Mouse (Mus musculus): Measurements from ENCODE around the gene Actr1a. TPM values are rescaled to one million over a fixed set of nuclear protein-coding genes. Genes with fewer than 3 reads are reported as not detected.

The Actr1a gene
- polyA plus RNA-seq, 1 experiment from 2014 or later, result 56.1 TPM

DNA sequence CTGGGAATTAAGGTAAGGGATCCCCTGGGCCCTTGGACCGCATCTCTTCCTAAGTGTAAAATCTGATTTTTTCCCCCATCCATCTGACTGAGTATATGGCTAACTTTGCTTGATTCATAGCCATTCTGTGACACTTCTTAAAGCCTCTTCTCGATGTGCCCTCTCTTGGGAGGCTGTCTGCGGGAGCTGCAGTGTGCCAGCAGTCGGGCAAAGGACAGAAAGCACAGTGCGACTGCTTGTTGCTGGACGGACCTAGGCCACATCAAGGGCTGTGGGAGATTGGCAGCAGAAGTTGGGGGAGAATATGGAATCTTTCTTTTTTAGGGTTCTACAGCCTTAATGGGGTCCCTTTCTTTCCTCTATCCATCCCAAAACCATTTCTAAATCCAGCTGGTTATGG is 3.8 kb upstream of the Actr1a start:
- DNase-seq (no peak), ATAC-seq (ENCODE audit: low read depth) (no peak)
- Histone ChIP-seq H3K9ac (no peak overlapping the region), H3K9me3 (replicated peaks) (no peaks in the 10 kb centered on the region), H3K4me3 (replicated peaks) (no peak overlapping the region), H3K4me2 (no peak overlapping the region), H3K36me3 (peaks cover 18% of the 10 kb centered on the region), H3K4me1 (replicated peaks) (peaks cover 42% of the 10 kb centered on the region), H3K27me3 (no peaks in the 10 kb centered on the region), H3K27ac (no peak overlapping the region)
- 86% methylated on average over 6 of the region's 6 CpGs for WGBS (ENCODE audit: insufficient replicate concordance)

DNA sequence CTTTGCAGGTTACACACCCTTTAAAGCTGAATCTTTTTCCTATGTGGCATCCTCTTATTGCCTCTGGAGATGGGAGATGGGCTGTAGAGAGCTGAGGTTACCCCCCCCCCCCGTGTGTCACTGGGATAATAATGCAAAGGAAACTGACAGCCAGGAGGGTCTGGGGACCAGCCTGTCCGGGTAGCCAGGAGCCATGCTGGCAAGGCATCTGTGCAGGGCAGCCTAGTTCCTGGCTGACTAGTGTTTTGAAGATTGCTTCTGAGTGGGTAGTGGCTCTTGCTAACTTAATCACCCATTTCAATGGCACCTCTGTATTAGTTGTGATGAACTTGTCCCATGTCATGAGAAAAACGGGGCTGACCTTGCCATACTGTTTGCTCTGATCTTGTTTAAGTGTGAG is 2.9 kb upstream of the Actr1a start:
- Histone ChIP-seq H3K9ac (0 out of 2 replicates have a peak overlapping the region, but pooled peaks have one; percentile 87), H3K27ac (no peak overlapping the region), H3K27me3 (no peaks in the 10 kb centered on the region), H3K4me3 (replicated peaks) (peak overlapping the region; percentile 83; the same call in 1 of the 2 replicates), H3K9me3 (replicated peaks) (no peaks in the 10 kb centered on the region), H3K36me3 (peaks cover 13% of the 10 kb centered on the region), H3K4me1 (replicated peaks) (peaks cover 52% of the 10 kb centered on the region), H3K4me2 (peak overlapping the region; percentile 97; the same call in 1 of the 2 replicates)
- ATAC-seq (ENCODE audit: low read depth), result no peak
- WGBS (ENCODE audit: insufficient replicate concordance), result 44% methylated on average over 3 of the region's 3 CpGs
- no peak for DNase-seq

DNA sequence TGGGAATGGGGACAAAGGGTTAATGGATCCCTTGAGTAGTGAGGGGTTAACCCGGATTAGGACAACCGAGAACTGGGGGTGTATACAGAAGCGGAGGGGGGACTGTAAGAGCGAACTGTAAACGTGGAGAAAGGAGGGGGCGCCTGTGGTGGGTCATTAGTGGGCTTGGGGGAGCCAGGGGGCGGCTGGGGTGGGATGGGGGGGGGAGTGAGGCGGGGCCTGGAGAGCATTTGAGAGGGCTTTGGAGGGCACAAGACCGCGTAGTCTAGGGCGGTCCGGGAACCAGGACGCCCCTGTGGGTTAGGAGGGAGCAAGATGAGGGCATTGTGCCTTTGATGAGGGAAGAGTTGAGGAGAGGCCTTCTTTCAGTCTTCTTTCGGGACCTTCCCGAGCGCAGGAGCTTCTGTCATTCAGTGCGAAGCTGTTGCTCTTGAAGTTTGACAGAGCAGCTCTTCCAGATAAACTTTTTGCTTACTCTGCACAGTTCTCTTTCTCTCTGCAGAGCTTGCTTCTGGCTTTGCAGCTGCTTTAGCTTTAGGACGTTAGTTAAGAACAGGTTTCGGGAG is 2.0 kb upstream of the Actr1a start:
- 4% methylated on average over 19 of the region's 19 CpGs for WGBS (ENCODE audit: insufficient replicate concordance)
- Histone ChIP-seq H3K4me1 (replicated peaks) (peaks cover 58% of the 10 kb centered on the region), H3K9ac (peak overlapping the region; percentile 87), H3K4me2 (peak overlapping the region; percentile 97), H3K36me3 (peaks cover 7% of the 10 kb centered on the region), H3K27me3 (no peaks in the 10 kb centered on the region), H3K27ac (peak overlapping the region; percentile 58; the same call in 1 of the 2 replicates), H3K9me3 (replicated peaks) (no peaks in the 10 kb centered on the region), H3K4me3 (replicated peaks) (peak overlapping the region; percentile 83)
- no peak for DNase-seq
- no peak for ATAC-seq (ENCODE audit: low read depth)

DNA sequence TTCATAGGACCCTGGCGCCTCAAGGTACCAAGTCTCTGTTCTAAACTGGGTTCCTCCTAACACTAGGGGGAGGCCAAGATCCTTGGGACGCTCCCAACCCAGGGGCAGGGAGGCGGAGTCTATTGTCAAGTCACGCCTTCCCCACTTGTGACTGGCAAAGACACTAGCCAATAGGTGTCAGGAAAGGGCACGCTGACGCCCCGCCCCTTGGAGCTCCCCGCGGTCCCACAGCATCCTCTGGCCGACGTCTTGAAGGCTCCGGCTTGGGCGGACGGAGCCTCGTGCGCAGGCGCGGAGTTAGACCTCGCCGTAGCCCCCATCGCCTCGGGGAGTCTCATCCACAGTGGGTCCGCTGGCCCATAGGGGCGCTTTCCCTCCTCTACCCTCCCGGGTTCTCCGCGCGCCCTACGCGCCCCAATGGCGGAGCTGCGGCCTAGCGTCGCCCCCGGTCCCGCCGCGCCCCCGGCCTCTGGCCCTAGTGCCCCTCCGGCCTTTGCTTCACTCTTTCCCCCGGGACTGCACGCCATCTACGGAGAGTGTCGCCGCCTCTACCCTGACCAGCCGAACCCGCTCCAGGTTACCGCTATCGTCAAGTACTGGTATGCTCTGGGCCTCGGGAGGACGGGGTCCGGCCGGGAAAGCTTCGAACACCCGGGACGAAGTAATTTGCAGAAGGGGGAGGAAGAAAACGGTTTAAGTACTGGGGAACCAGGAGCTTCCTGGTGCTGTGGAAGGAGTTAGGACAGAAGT is 1.3 kb upstream of the Actr1a start, which contains the start of gene Sufu:
TSS of gene Sufu (plus strand) at position 211 of the 750 bp plus-strand sequence.
- H3K4me3 ChIP-seq (replicated peaks), result peak within 1 kb of the TSS; percentile 83
- DNase-seq, result peak; percentile 98
- H3K9me3 ChIP-seq (replicated peaks), result no peaks in the 10 kb centered on the region
- no peaks in the 10 kb centered on the region for H3K27me3 ChIP-seq
- peak within 1 kb of the TSS; percentile 97 for H3K4me2 ChIP-seq
- peaks cover 11% of the 10 kb centered on the region for H3K36me3 ChIP-seq
- ATAC-seq (ENCODE audit: low read depth), result peak; percentile 83
- H3K4me1 ChIP-seq (replicated peaks), result peaks cover 62% of the 10 kb centered on the region
- peak within 1 kb of the TSS; percentile 66 for H3K27ac ChIP-seq
- peak within 1 kb of the TSS; percentile 87 for H3K9ac ChIP-seq
- 1% methylated on average over 57 of the region's 57 CpGs for WGBS (ENCODE audit: insufficient replicate concordance)

DNA sequence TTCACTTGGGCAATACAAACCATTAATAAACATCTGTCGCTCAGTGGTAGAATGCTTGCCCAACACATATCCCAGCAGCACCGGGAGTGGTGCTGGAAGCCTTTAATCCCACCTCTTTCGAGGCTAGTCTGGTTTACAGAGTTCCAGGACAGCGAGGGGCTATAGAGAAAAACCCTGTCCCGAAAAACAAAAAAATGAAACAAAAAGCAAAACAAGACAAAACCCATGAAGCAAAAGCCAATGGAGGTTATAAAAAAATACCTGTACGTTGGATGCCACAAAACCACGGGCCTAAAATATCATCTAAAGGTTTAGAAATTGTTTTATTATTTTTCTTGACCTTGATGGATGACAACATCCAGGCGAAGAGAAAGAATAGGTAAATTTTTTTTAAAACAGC is 561 bp upstream of the Actr1a start:
- peaks cover 10% of the 10 kb centered on the region for H3K36me3 ChIP-seq
- H3K4me1 ChIP-seq (replicated peaks), result peaks cover 64% of the 10 kb centered on the region
- peak overlapping the region; percentile 59 for H3K9ac ChIP-seq
- peak overlapping the region; percentile 66 for H3K27ac ChIP-seq
- H3K4me2 ChIP-seq, result peak overlapping the region; percentile 77
- ATAC-seq (ENCODE audit: low read depth), result no peak
- no peak for DNase-seq
- no peaks in the 10 kb centered on the region for H3K27me3 ChIP-seq
- no peaks in the 10 kb centered on the region for H3K9me3 ChIP-seq (replicated peaks)
- WGBS (ENCODE audit: insufficient replicate concordance), result 8% methylated on average over 8 of the region's 8 CpGs
- H3K4me3 ChIP-seq (replicated peaks), result peak overlapping the region; percentile 77

DNA sequence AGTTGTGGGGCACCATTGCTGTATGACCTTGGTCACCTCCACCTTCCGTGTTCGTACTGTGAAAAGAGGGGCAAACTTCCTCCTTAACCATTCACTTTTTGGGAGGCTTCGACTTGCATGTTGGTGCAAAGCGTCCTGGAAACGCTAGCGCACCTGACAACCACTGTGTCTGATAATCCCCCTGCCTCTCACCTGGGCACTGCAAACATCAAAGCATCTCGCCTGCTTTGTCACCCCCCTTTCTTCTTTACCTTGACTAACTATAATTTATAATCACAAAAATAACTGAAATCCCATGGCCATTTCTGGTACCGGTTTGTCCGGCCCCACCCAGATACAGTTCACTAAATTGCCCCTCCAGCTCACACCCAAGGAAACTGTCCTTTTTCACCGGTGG is 838 bp downstream of the Actr1a start:
- Histone ChIP-seq H3K9me3 (replicated peaks) (no peaks in the 10 kb centered on the region), H3K4me1 (replicated peaks) (peaks cover 60% of the 10 kb centered on the region), H3K36me3 (peaks cover 13% of the 10 kb centered on the region), H3K27me3 (no peaks in the 10 kb centered on the region), H3K4me2 (peak overlapping the region; percentile 89), H3K27ac (peak overlapping the region; percentile 40; the same call in 1 of the 2 replicates), H3K4me3 (replicated peaks) (peak overlapping the region; percentile 77), H3K9ac (peak overlapping the region; percentile 69)
- no peak for ATAC-seq (ENCODE audit: low read depth)
- DNase-seq, result no peak
- 4% methylated on average over 10 of the region's 10 CpGs for WGBS (ENCODE audit: insufficient replicate concordance)

DNA sequence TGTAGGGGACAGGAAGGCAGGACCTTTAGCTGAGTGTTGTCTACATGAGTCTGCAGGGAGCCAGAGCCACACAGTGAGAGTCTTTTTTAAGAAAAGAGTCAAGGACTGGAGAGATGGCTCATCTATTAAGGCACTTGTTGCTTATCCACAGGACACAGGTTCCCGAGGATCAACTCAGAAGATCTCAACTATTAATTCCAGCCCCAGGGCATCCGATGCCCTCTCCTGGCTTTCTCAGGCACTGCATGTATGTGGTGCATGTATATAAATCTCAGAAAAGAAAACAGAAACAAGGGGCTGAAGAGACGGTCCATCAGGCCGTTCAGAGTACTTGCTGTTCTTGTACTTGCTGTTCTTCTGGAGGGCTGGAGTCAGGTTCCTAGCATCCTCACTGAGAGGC is 3.5 kb downstream of the Actr1a start:
- H3K36me3 ChIP-seq, result peaks cover 34% of the 10 kb centered on the region
- H3K27me3 ChIP-seq, result no peaks in the 10 kb centered on the region
- peaks cover 34% of the 10 kb centered on the region for H3K4me1 ChIP-seq (replicated peaks)
- no peak for ATAC-seq (ENCODE audit: low read depth)
- H3K4me2 ChIP-seq, result no peak overlapping the region
- no peak for DNase-seq
- H3K4me3 ChIP-seq (replicated peaks), result no peak overlapping the region
- no peak overlapping the region for H3K9ac ChIP-seq
- no peak overlapping the region for H3K27ac ChIP-seq
- 41% methylated on average over 4 of the region's 4 CpGs for WGBS (ENCODE audit: insufficient replicate concordance)
- no peaks in the 10 kb centered on the region for H3K9me3 ChIP-seq (replicated peaks)

DNA sequence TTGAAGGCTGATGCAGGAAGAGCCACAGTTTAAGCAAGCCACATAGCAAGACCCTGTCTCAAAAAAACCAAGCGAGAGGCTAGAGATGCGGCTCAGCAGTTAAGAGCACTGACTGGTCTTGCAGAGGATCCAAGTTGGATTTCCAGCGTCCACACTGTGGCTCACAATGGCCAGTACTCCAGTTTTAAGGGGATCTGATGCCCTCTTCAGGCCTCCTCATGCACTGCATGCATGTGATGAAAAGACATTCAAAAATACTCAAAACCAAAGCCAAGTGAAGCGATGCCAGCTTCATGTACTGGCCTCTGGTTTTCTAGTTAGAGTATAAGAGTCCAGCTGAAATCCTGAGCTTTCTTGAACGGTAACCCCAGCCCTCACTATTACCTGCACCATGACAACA is 5.7 kb downstream of the Actr1a start:
- peaks cover 26% of the 10 kb centered on the region for H3K4me1 ChIP-seq (replicated peaks)
- no peak overlapping the region for H3K9ac ChIP-seq
- H3K27ac ChIP-seq, result no peak overlapping the region
- peaks cover 49% of the 10 kb centered on the region for H3K36me3 ChIP-seq
- DNase-seq, result no peak
- no peak for ATAC-seq (ENCODE audit: low read depth)
- H3K4me2 ChIP-seq, result no peak overlapping the region
- no peaks in the 10 kb centered on the region for H3K9me3 ChIP-seq (replicated peaks)
- 85% methylated on average over 5 of the region's 5 CpGs for WGBS (ENCODE audit: insufficient replicate concordance)
- no peak overlapping the region for H3K4me3 ChIP-seq (replicated peaks)
- no peaks in the 10 kb centered on the region for H3K27me3 ChIP-seq

DNA sequence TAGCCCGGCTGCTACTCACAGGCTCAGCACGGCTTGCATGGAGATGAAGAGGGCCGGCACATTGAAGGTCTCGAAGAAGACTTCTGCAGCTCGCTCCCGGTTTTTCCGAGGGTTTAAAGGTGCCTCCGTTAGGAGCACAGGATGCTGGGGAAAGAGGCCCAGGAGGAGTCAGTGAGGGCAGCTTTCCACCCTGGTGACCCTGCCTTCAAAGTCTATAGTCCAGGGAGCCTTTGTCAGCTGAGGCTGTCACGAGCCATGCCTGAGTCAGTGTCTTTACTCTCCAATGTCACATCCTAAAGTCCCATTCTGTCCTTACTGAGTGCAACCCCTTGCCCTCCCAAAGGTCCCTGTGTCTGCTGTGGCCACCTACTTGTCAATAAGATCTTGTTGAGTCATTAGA is 13.3 kb downstream of the Actr1a start:
- 90% methylated on average over 9 of the region's 9 CpGs for WGBS (ENCODE audit: insufficient replicate concordance)
- no peaks in the 10 kb centered on the region for H3K27me3 ChIP-seq
- ATAC-seq (ENCODE audit: low read depth), result no peak

DNA sequence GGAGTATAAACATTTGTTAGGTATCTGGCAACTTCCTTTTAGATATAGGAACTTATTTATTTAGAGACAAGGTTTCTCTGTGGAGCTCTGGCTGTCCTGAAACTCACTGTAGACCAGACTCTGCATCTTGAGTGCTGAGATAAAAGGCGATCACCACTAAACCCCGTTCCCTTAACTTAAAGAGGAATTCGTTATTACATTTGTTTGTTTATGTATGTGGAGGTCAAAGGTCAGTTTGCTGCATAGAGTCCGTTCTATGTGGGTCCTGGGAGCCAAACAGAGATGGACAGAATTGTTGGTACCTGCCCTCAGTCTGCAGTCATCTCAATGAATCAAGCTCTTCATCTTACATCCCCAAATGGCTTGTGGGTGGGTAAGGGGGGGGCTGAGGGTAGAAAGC is 19.7 kb downstream of the Actr1a start:
- WGBS (ENCODE audit: insufficient replicate concordance), result 51% methylated on average over 4 of the region's 4 CpGs
- no peak overlapping the region for H3K9ac ChIP-seq
- no peak overlapping the region for H3K4me3 ChIP-seq (replicated peaks)
- no peak overlapping the region for H3K27ac ChIP-seq
- H3K27me3 ChIP-seq, result no peaks in the 10 kb centered on the region
- peaks cover 61% of the 10 kb centered on the region for H3K36me3 ChIP-seq
- H3K4me1 ChIP-seq (replicated peaks), result peaks cover 14% of the 10 kb centered on the region
- DNase-seq, result no peak
- H3K4me2 ChIP-seq, result no peak overlapping the region
- no peaks in the 10 kb centered on the region for H3K9me3 ChIP-seq (replicated peaks)
- ATAC-seq (ENCODE audit: low read depth), result no peak

More for the DNA sequence above, 13.3 kb downstream of the Actr1a start:
- DNase-seq, result no peak
- H3K36me3 ChIP-seq, result peaks cover 93% of the 10 kb centered on the region
- H3K9ac ChIP-seq, result no peak overlapping the region
- no peak overlapping the region for H3K4me3 ChIP-seq (replicated peaks)
- no peaks in the 10 kb centered on the region for H3K4me1 ChIP-seq (replicated peaks)
- no peak overlapping the region for H3K27ac ChIP-seq
- no peaks in the 10 kb centered on the region for H3K9me3 ChIP-seq (replicated peaks)
- no peak overlapping the region for H3K4me2 ChIP-seq

DNA sequence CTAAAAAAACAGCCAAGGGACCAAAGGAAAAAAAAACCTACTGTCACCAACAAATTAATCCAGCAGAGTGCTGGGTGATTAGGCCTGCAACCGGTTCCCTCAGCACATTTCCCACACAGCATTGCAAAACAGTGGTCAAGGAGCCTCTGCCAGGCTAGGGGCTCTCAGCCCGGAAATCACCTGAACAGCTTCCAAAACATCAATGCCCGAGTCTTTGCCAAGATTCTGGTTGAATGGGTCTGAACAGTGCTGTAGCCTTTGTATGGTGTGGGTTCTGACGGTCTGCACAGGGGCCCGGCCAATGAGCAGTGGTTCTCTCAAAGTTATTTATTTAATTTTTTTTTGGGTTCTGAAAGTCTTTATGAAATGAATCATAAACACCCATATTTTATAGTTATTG is 20.1 kb downstream of the Actr1a start:
- ATAC-seq (ENCODE audit: low read depth), result no peak
- 74% methylated on average over 5 of the region's 5 CpGs for WGBS (ENCODE audit: insufficient replicate concordance)
- DNase-seq, result no peak
- Histone ChIP-seq H3K27ac (no peak overlapping the region), H3K9me3 (replicated peaks) (no peaks in the 10 kb centered on the region), H3K36me3 (peaks cover 57% of the 10 kb centered on the region), H3K9ac (no peak overlapping the region), H3K27me3 (no peaks in the 10 kb centered on the region), H3K4me2 (no peak overlapping the region), H3K4me3 (replicated peaks) (no peak overlapping the region), H3K4me1 (replicated peaks) (peaks cover 14% of the 10 kb centered on the region)

Measured in liver, embryonic 13.5 days (tissue).